Mouse (Mus musculus): ENCODE data around the gene Mtmr3. TPM values are rescaled to one million over a fixed set of nuclear protein-coding genes. Genes with fewer than 3 reads are reported as not detected.

Gene Mtmr3
- total and polyA plus RNA-seq, 3 experiments, result 31.7 to 46.3 (median 32.5) TPM

DNA sequence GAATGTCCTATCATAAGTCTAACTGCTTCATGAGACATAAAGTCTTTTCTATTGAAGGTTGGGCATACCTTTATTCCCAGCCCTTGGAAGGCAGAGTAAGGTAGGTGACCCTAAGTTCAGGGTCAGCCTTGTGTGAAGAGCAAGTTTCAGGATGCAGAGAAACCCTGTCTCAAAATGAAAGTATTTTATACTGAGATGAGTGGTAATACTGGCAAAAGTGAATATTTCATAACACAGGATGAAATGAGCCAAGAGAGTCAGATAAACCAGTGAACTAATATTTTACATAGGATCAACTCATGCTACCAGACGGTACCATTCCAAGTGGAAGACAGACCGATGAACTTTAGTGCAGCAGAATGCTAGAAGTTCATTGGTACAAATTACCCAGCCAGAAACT, 3.7 kb upstream of the Mtmr3 start (continued):
- no peak for TF ChIP-seq NRF1 (IDR thresholded peaks at IDR 0.05; ENCODE audit: low read depth, low read length)

- Histone ChIP-seq H3K4me3 (replicated peaks in 1 of 3; ENCODE audit: low read depth in 2 of 3, low read length in 2 of 3, poor library complexity in 1 of 3) (peak overlapping the region; percentile 65 to 93 (median 72)), H3K4me2 (ENCODE audit: insufficient read depth, low read depth, poor library complexity, severe bottlenecking) (peak overlapping the region; percentile 100; the same call in 1 of the 2 replicates)
- dilution Hi-C loops (cut with MboI; ENCODE audit: extremely low pct_ligation_motif_present, extremely low pct_unique_long_range_greater_than_20kb, low sequenced_read_pairs), result no loop called here
These were observed 635 bp downstream of the Mtmr3 start for GRCm38 (mm10) chr11:4593849-4594607.

GRCm38 (mm10) chr11:4593491-4593848, 1.2 kb downstream of the Mtmr3 start:
- Histone ChIP-seq H3K27me3 (replicated peaks) (no peaks in the 10 kb centered on the region), H3K79me2 (replicated peaks; ENCODE audit: control insufficient read depth, extremely low read depth, insufficient read depth, poor library complexity, severe bottlenecking) (peaks cover 54% of the 10 kb centered on the region), H3K9me3 (replicated peaks; ENCODE audit: low read length) (no peaks in the 10 kb centered on the region), H3K27ac (ENCODE audit: insufficient read depth, low read depth) (no peak overlapping the region), H3K4me1 (ENCODE audit: control insufficient read depth in 1 of 2, insufficient read depth in 2 of 2) (peaks cover 8 to 48% of the 10 kb centered on the region in 2 experiments), H3K4me3 (replicated peaks in 1 of 3; ENCODE audit: low read depth in 2 of 3, low read length in 2 of 3, poor library complexity in 1 of 3) (peak overlapping the region; percentile 65 to 93 (median 72)), H3K36me3 (replicated peaks in 1 of 2; ENCODE audit: control insufficient read depth in 1 of 2, insufficient read depth in 1 of 2, low read length in 1 of 2) (peaks cover 0 to 13% of the 10 kb centered on the region in 2 experiments), H3K9ac (ENCODE audit: insufficient read depth, low read depth) (peak overlapping the region; percentile 79), H3K4me2 (ENCODE audit: insufficient read depth, low read depth, poor library complexity, severe bottlenecking) (peak overlapping the region; percentile 100)
- dilution Hi-C loops (cut with MboI; ENCODE audit: extremely low pct_ligation_motif_present, extremely low pct_unique_long_range_greater_than_20kb, low sequenced_read_pairs), result no loop called here
- DNase-seq (ENCODE audit: extremely low read depth), result no peak
- TF ChIP-seq MXI1 (IDR thresholded peaks at IDR 0.05; ENCODE audit: low read depth, low read length), result peak; percentile 7; the same call in 1 of the 2 replicates
- no peak for TF ChIP-seq PAX5 (IDR thresholded peaks at IDR 0.05; ENCODE audit: low read length)
- 0 out of 2 replicates have a peak, but pooled peaks have one; percentile 21 for TF ChIP-seq TBP (conservative IDR thresholded peaks at IDR 0.05; ENCODE audit: low read depth, low read length)
- no peak for TF ChIP-seq JUND (conservative IDR thresholded peaks at IDR 0.05; ENCODE audit: low read depth, low read length)
- no peak for TF ChIP-seq CTCF (conservative IDR thresholded peaks at IDR 0.05 in 1 of 2, IDR thresholded peaks at IDR 0.05 in 1 of 2; ENCODE audit: low read depth in 2 of 2, low read length in 2 of 2)
- no peak for TF ChIP-seq ETS1 (conservative IDR thresholded peaks at IDR 0.05; ENCODE audit: low read depth, low read length)
- no peak for TF ChIP-seq CHD1 (IDR thresholded peaks at IDR 0.05; ENCODE audit: low read depth, low read length)
- no peak for TF ChIP-seq MAFK (IDR thresholded peaks at IDR 0.05; ENCODE audit: insufficient replicate concordance, low read length)
- TF ChIP-seq E2F4 (IDR thresholded peaks at IDR 0.05; ENCODE audit: insufficient replicate concordance, low read depth, low read length), result no peak
- TF ChIP-seq NELFE (IDR thresholded peaks at IDR 0.05; ENCODE audit: low read depth, low read length), result no peak
- no peak for TF ChIP-seq UBTF (IDR thresholded peaks at IDR 0.05; ENCODE audit: low read depth, low read length)
- no peak for TF ChIP-seq RCOR1 (conservative IDR thresholded peaks at IDR 0.05; ENCODE audit: low read depth, low read length)
- in situ Hi-C loops (cut with MboI; ENCODE audit: low pct_ligation_motif_present, low pct_unique_long_range_greater_than_20kb, low sequenced_read_pairs), result no loop called here

More at GRCm38 (mm10) chr11:4593849-4594607, 635 bp downstream of the Mtmr3 start:
- Histone ChIP-seq H3K27me3 (replicated peaks) (no peaks in the 10 kb centered on the region), H3K9me3 (replicated peaks; ENCODE audit: low read length) (no peaks in the 10 kb centered on the region), H3K4me1 (ENCODE audit: control insufficient read depth in 1 of 2, insufficient read depth in 2 of 2) (peaks cover 8 to 52% of the 10 kb centered on the region in 2 experiments), H3K36me3 (replicated peaks in 1 of 2; ENCODE audit: control insufficient read depth in 1 of 2, insufficient read depth in 1 of 2, low read length in 1 of 2) (peaks cover 0 to 9% of the 10 kb centered on the region in 2 experiments), H3K9ac (ENCODE audit: insufficient read depth, low read depth) (peak overlapping the region; percentile 79), H3K79me2 (replicated peaks; ENCODE audit: control insufficient read depth, extremely low read depth, insufficient read depth, poor library complexity, severe bottlenecking) (peaks cover 51% of the 10 kb centered on the region), H3K27ac (ENCODE audit: insufficient read depth, low read depth) (peak overlapping the region; percentile 55)
- in situ Hi-C loops (cut with MboI; ENCODE audit: low pct_ligation_motif_present, low pct_unique_long_range_greater_than_20kb, low sequenced_read_pairs), result no loop called here
- TF ChIP-seq CTCF (conservative IDR thresholded peaks at IDR 0.05 in 1 of 2, IDR thresholded peaks at IDR 0.05 in 1 of 2; ENCODE audit: low read depth in 2 of 2, low read length in 2 of 2) (peak in 1 of 2 experiments; percentile 19; a peak in 1 of 4 replicates), MEF2A (IDR thresholded peaks at IDR 0.05; ENCODE audit: borderline replicate concordance, low read depth, low read length) (0 out of 2 replicates have a peak, but pooled peaks have one; percentile 17), UBTF (IDR thresholded peaks at IDR 0.05; ENCODE audit: low read depth, low read length) (peak; percentile 76), ELF1 (IDR thresholded peaks at IDR 0.05; ENCODE audit: low read depth, low read length) (0 out of 2 replicates have a peak, but pooled peaks have one; percentile 19), HCFC1 (IDR thresholded peaks at IDR 0.05; ENCODE audit: low read depth, low read length) (peak; percentile 48), IRF4 (IDR thresholded peaks at IDR 0.05; ENCODE audit: low read depth, low read length) (no peak)
- peak; percentile 45 for DNase-seq (ENCODE audit: extremely low read depth)

Data from CH12.LX (cell line).